Mouse (Mus musculus) brain, embryonic 14.5 days (tissue): ENCODE data around the gene Myh14.

Source experiments
- CTCF ChIP-seq: fragments of 200-500 bp; IDR thresholded peaks from 2 replicates; pipeline ENCODE4 v1.5.1; 2012; ENCODE audit warnings: inconsistent platforms, mild to moderate bottlenecking, moderate library complexity, borderline replicate concordance; ENCODE audit not compliant: insufficient read depth, insufficient read length; ENCODE audit errors: extremely low read depth
- POLR2A ChIP-seq: fragments of 200-500 bp; IDR thresholded peaks from 2 replicates; pipeline ENCODE4 v1.6.1; 2012; ENCODE audit warnings: mild to moderate bottlenecking, inconsistent platforms, borderline replicate concordance; ENCODE audit not compliant: poor library complexity, insufficient read depth, insufficient read length, severe bottlenecking; ENCODE audit errors: extremely low read depth

DNA sequence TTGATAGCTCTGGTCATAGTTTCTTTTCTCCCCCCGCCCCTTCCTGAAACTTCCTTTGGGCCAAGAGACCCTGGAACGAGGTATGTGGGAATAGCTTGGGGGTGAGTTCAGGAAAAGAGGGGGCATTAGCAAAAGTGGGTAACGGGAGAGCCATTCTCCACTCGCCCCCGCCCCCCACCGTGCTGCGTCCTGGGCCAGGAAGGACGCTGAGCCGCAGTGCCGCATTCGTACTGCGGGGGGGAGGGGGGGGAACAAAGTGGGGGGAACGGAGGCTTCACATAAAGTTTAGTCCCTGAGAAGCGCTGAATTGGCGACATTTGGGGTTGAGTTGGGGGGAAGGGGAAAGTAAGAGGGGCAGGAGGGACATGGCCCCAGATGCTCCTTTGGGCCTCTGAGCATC lies 77.6 kb downstream of the Myh14 start:
- TF ChIP-seq POLR2A, result no peak
- no peak for TF ChIP-seq CTCF
